Mouse (Mus musculus): Measurements from ENCODE around the gene Zcchc7. TPM values are rescaled to one million over a fixed set of nuclear protein-coding genes. Genes with fewer than 3 reads are reported as not detected.
"Not testable (repeated sequence)": the region's sequence is repeated elsewhere in the genome, so short reads cannot be mapped to it uniquely, and the experiment has no call there.

Gene Zcchc7
- polyA plus RNA-seq, 1 experiment = 15.9 TPM

DNA sequence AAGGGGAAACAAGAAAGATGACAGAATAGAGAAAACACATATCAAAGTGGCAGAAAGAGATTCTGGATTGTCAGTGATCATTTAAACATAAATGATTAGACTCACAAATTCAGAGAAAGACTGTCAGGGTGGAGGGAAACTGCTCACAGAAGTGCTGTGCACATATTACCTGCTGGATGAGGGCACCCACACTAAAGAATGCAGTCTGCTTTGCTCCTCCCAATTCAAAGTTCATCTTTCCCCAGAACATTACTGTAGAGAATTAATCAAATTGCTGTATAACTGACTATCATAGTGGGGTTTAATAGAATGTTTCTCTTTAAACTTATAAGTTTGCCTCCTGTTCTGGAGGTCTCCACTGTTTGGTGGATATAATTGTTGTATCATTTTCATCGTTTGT is 15.2 kb upstream of the Zcchc7 start:
- WGBS = 67% methylated on average over 1 of the region's 1 CpGs
- H3K4me3 ChIP-seq (replicated peaks; ENCODE audit: extremely low read depth, low read depth, low read length) = no peak overlapping the region
- DNase-seq = no peak
- H3K4me1 ChIP-seq (ENCODE audit: control insufficient read depth, insufficient read depth, low read length) = no peaks in the 10 kb centered on the region
- TF ChIP-seq POLR2A (IDR thresholded peaks at IDR 0.05; ENCODE audit: borderline replicate concordance, extremely low read depth, low read depth, low read length) = no peak
- no peak for TF ChIP-seq CTCF (IDR thresholded peaks at IDR 0.05; ENCODE audit: insufficient read depth, low read length)

- H3K4me1 ChIP-seq (ENCODE audit: control insufficient read depth, insufficient read depth, low read length) = peaks cover 2% of the 10 kb centered on the region
- TF ChIP-seq POLR2A (IDR thresholded peaks at IDR 0.05; ENCODE audit: borderline replicate concordance, extremely low read depth, low read depth, low read length) = peak; percentile 94
- TF ChIP-seq CTCF (IDR thresholded peaks at IDR 0.05; ENCODE audit: insufficient read depth, low read length) = no peak
- DNase-seq = peak; percentile 91
- H3K4me3 ChIP-seq (replicated peaks; ENCODE audit: extremely low read depth, low read depth, low read length) = peak overlapping the region; percentile 86
- WGBS = under 1% methylated on average over 60 of the region's 60 CpGs
Observed at GRCm38 (mm10) chr4:44756134-44756951, 666 bp downstream of the Zcchc7 start.

- H3K4me3 ChIP-seq (replicated peaks; ENCODE audit: extremely low read depth, low read depth, low read length) = peak overlapping the region; percentile 86
- WGBS = 6% methylated on average over 10 of the region's 10 CpGs
- not testable (repeated sequence) for H3K4me1 ChIP-seq (ENCODE audit: control insufficient read depth, insufficient read depth, low read length); DNase-seq
Observed at GRCm38 (mm10) chr4:44757131-44757530, 1.5 kb downstream of the Zcchc7 start.

DNA sequence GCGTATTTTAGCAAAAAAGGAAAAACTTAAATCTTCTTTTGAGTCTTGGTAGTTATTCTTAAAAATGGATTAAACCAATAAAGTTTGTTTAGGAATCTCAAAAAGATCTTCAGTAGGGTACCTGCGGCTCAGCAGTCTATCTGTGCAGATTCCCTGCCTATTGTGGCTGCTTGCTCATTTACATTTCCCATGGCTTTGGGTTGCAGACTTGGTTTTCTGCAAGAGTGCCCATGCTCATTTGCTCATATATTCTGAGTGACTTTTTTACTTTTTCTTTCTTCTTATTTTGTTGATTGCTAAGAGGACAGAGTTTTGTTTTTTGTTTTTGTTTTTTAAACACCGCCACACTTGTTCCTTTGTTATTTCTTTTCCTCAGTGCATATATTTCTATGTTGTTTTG is 19.2 kb downstream of the Zcchc7 start:
- WGBS = 94% methylated on average over 3 of the region's 3 CpGs
- TF ChIP-seq POLR2A (IDR thresholded peaks at IDR 0.05; ENCODE audit: borderline replicate concordance, extremely low read depth, low read depth, low read length) (no peak), CTCF (IDR thresholded peaks at IDR 0.05; ENCODE audit: insufficient read depth, low read length) (no peak)
- Histone ChIP-seq H3K4me3 (replicated peaks; ENCODE audit: extremely low read depth, low read depth, low read length) (no peak overlapping the region), H3K4me1 (ENCODE audit: control insufficient read depth, insufficient read depth, low read length) (no peaks in the 10 kb centered on the region)
- DNase-seq = no peak

GRCm38 (mm10) chr4:44776651-44777050 is 21.0 kb downstream of the Zcchc7 start:
- TF ChIP-seq CTCF (IDR thresholded peaks at IDR 0.05; ENCODE audit: insufficient read depth, low read length) (no peak), POLR2A (IDR thresholded peaks at IDR 0.05; ENCODE audit: borderline replicate concordance, extremely low read depth, low read depth, low read length) (no peak)
- no peak overlapping the region for H3K4me3 ChIP-seq (replicated peaks; ENCODE audit: extremely low read depth, low read depth, low read length)
- no peak for DNase-seq
- H3K4me1 ChIP-seq (ENCODE audit: control insufficient read depth, insufficient read depth, low read length) = peaks cover 5% of the 10 kb centered on the region
- WGBS = 77% methylated on average over 2 of the region's 2 CpGs

DNA sequence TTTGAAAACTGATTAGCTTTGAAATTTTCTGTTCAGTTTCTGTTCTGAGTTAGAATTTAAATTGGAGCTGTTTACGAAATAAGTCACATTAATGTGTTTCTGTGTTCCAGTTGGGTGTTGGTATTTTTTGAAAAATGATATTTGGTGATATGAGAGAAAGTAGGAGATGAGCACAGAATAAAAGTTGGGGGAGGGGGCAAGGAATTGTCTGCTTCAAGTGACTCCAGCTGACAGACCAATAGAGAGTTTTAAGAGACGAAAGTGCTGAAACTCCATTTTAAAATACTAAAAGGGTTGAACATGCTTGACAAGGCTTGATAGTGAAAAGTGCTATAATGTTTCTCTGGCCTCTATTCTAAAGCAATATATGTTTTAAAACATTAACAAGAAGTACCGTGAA is 21.4 kb downstream of the Zcchc7 start:
- DNase-seq = no peak
- TF ChIP-seq POLR2A (IDR thresholded peaks at IDR 0.05; ENCODE audit: borderline replicate concordance, extremely low read depth, low read depth, low read length) (no peak), CTCF (IDR thresholded peaks at IDR 0.05; ENCODE audit: insufficient read depth, low read length) (no peak)
- H3K4me3 ChIP-seq (replicated peaks; ENCODE audit: extremely low read depth, low read depth, low read length) = no peak overlapping the region
- 91% methylated on average over 3 of the region's 3 CpGs for whole genome bisulfite sequencing
- H3K4me1 ChIP-seq (ENCODE audit: control insufficient read depth, insufficient read depth, low read length) = peaks cover 5% of the 10 kb centered on the region

- TF ChIP-seq POLR2A (IDR thresholded peaks at IDR 0.05; ENCODE audit: borderline replicate concordance, extremely low read depth, low read depth, low read length) = no peak
- TF ChIP-seq CTCF (IDR thresholded peaks at IDR 0.05; ENCODE audit: insufficient read depth, low read length) = no peak
- H3K4me1 ChIP-seq (ENCODE audit: control insufficient read depth, insufficient read depth, low read length) = peaks cover 5% of the 10 kb centered on the region
- no peak overlapping the region for H3K4me3 ChIP-seq (replicated peaks; ENCODE audit: extremely low read depth, low read depth, low read length)
- no peak for DNase-seq
Observed at GRCm38 (mm10) chr4:44777711-44778110, 22.0 kb downstream of the Zcchc7 start.

DNA sequence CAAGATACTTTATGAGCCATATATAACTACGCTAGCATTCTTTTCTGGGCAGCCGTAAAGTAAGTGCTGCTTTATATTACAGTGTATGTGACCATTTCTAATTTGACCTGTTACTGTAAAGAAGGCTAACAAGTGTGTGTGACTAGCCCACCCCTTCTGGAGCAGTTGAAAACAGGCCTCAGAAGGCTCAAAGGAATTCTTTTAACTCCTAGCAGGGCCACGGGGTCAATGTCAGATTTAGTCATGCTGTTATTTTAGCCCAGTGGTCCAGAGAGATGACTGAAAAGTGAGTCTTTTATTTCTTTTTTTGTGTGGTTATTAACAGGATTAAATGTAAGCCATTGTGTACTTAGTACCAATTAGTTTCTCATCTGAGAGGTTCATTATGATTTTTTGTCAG is 22.6 kb downstream of the Zcchc7 start:
- no peak overlapping the region for H3K4me3 ChIP-seq (replicated peaks; ENCODE audit: extremely low read depth, low read depth, low read length)
- no peak for DNase-seq
- H3K4me1 ChIP-seq (ENCODE audit: control insufficient read depth, insufficient read depth, low read length) = peaks cover 5% of the 10 kb centered on the region
- no peak for TF ChIP-seq CTCF (IDR thresholded peaks at IDR 0.05; ENCODE audit: insufficient read depth, low read length)
- TF ChIP-seq POLR2A (IDR thresholded peaks at IDR 0.05; ENCODE audit: borderline replicate concordance, extremely low read depth, low read depth, low read length) = no peak
- WGBS = 77% methylated on average over 3 of the region's 3 CpGs

DNA sequence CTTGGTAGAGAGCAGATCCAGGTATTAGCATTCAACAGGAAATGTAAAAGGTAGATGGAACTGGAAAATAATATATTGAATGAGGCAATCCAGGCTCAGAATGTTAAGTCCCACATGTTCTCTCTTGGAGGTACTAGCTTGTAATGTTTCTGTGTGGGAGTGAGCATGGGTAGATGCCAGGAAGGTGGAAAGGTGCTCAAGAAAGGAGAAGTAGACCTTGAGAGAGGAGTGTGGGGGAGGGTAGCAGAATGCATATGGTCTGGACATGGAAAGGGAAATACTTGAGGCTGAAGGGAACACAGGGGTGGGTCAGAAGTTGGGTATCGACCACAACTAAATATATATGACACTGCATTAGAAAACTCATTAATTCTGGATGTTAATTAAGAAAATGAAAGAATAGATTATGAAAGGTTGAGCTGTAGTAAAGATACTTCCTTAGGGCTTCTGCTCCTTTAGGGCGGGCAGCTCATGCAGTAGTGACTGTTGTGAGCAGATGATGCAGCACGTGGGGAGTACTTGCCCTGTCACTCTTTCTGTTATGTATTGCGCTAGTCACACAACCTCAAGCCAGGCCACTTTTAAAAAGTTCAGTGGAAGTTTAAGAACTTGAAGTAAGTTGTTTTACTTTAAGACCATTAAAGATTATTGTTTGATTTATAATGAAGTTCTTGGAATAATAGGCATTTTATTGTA is 24.9 kb downstream of the Zcchc7 start:
- DNase-seq = no peak

GRCm38 (mm10) chr4:44781494-44781893 is 25.8 kb downstream of the Zcchc7 start:
- 84% methylated on average over 1 of the region's 1 CpGs for WGBS
- DNase-seq = no peak

More for the DNA sequence above, 24.9 kb downstream of the Zcchc7 start:
- Histone ChIP-seq H3K4me1 (ENCODE audit: control insufficient read depth, insufficient read depth, low read length) (peaks cover 5% of the 10 kb centered on the region), H3K4me3 (replicated peaks; ENCODE audit: extremely low read depth, low read depth, low read length) (no peak overlapping the region)
- 62% methylated on average over 4 of the region's 4 CpGs for WGBS
- TF ChIP-seq CTCF (IDR thresholded peaks at IDR 0.05; ENCODE audit: insufficient read depth, low read length) (no peak), POLR2A (IDR thresholded peaks at IDR 0.05; ENCODE audit: borderline replicate concordance, extremely low read depth, low read depth, low read length) (no peak)

More at GRCm38 (mm10) chr4:44781494-44781893, 25.8 kb downstream of the Zcchc7 start:
- Histone ChIP-seq H3K4me1 (ENCODE audit: control insufficient read depth, insufficient read depth, low read length) (peaks cover 5% of the 10 kb centered on the region), H3K4me3 (replicated peaks; ENCODE audit: extremely low read depth, low read depth, low read length) (no peak overlapping the region)
- TF ChIP-seq CTCF (IDR thresholded peaks at IDR 0.05; ENCODE audit: insufficient read depth, low read length) (no peak), POLR2A (IDR thresholded peaks at IDR 0.05; ENCODE audit: borderline replicate concordance, extremely low read depth, low read depth, low read length) (no peak)

Measured in lung, adult 2 months (tissue).